Mouse (Mus musculus): ENCODE measurements at regions not wholly inside any gene's neighbourhood (a gene's known extent, or its start where the extent isn't known, plus 50 kb on each side); places are given as distances from the start of the nearest gene placed in this dataset.

DNA sequence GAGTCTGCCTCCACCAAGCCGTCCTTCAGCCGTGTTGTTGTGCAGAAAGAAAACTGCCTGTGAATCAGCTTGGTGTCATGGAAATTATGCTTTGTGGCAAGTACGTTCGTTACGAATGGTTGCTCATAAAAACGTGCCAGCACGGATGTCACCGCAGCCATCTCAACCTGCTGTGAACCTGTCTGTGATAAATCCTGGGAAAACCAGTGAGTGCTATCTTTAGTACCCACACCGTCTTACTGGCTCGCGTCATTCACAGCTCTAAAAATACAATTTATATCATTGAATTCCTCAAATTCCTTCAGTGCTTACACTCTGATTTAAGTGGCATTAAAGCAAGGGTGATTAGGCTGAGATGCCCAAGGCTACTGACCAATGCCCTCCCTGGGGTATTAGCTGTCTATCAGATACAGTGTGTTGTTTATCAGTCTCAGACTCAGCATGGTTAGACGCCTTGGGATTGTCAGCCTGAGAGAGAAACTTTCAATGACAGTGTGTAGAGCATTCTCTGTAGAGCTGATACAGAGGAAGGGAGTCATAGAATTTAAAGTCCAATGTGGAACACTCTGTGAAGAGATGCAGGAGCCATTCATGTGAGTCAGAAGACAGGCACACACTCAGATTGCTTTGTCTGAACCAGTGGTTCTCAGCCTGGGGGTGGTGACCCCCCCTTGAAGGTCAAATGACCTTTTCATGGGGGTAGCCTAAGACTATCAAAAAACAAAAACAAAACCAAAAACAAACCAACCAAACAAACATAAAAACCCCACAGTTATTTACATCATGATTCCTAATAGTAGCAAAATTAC, 96.2 kb upstream of the Myocd start:
- H3K4me2 ChIP-seq (ENCODE audit: low read length), result no peak overlapping the region
- no peak overlapping the region for H3K9ac ChIP-seq (ENCODE audit: low read length)
- H3K4me1 ChIP-seq (replicated peaks; ENCODE audit: control insufficient read depth, insufficient read depth, low read length), result peaks cover 3% of the 10 kb centered on the region; the same call in 1 of the 2 replicates
- H3K27ac ChIP-seq (ENCODE audit: low read depth), result no peak overlapping the region
- H3K4me3 ChIP-seq (ENCODE audit: low read depth, low read length), result no peak overlapping the region
- DNase-seq (ENCODE audit: low spot score), result no peak
- no peak for ATAC-seq (replicated peaks; ENCODE audit: low FRiP score, low TSS enrichment, low read depth)
- 0 out of 2 replicates have a peak, but pooled peaks cover 4% of the 10 kb centered on the region for H3K9me3 ChIP-seq (ENCODE audit: control insufficient read depth, low read length)
- H3K36me3 ChIP-seq (ENCODE audit: control insufficient read depth, insufficient read depth, low read length), result no peaks in the 10 kb centered on the region
- H3K27me3 ChIP-seq (replicated peaks; ENCODE audit: control insufficient read depth, insufficient read depth, low read length), result no peaks in the 10 kb centered on the region
- WGBS, result 61% methylated on average over 12 of the region's 12 CpGs

DNA sequence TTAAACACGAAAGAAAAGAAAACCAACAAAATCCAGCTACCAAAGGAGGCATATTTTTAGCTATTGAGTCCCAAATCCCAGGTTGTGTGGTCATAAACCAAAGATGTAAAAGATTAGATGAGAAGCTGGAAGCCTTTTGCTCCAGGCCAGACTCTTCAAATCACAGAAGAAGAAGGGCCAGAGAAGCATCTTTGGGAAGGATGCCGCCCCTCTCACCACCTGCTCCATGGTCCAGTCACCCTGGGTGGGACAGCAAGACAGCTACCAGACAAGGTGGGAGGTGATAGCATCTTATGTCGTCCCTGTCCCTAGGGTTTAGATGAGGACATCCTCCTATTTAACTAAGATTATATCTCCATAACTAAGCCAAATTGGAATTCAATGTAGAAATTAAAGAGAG, 95.1 kb upstream of the Myocd start:
- H3K27ac ChIP-seq (ENCODE audit: low read depth), result no peak overlapping the region
- ATAC-seq (replicated peaks; ENCODE audit: low FRiP score, low TSS enrichment, low read depth) (no peak), DNase-seq (ENCODE audit: low spot score) (no peak)
- H3K9me3 ChIP-seq (ENCODE audit: control insufficient read depth, low read length), result no peaks in the 10 kb centered on the region
- no peaks in the 10 kb centered on the region for H3K27me3 ChIP-seq (replicated peaks; ENCODE audit: control insufficient read depth, insufficient read depth, low read length)
- H3K36me3 ChIP-seq (ENCODE audit: control insufficient read depth, insufficient read depth, low read length), result no peaks in the 10 kb centered on the region
- 84% methylated on average over 3 of the region's 3 CpGs for WGBS
- H3K9ac ChIP-seq (ENCODE audit: low read length), result no peak overlapping the region
- peaks cover 3% of the 10 kb centered on the region; the same call in 1 of the 2 replicates for H3K4me1 ChIP-seq (replicated peaks; ENCODE audit: control insufficient read depth, insufficient read depth, low read length)
- no peak overlapping the region for H3K4me2 ChIP-seq (ENCODE audit: low read length)
- no peak overlapping the region for H3K4me3 ChIP-seq (ENCODE audit: low read depth, low read length)

DNA sequence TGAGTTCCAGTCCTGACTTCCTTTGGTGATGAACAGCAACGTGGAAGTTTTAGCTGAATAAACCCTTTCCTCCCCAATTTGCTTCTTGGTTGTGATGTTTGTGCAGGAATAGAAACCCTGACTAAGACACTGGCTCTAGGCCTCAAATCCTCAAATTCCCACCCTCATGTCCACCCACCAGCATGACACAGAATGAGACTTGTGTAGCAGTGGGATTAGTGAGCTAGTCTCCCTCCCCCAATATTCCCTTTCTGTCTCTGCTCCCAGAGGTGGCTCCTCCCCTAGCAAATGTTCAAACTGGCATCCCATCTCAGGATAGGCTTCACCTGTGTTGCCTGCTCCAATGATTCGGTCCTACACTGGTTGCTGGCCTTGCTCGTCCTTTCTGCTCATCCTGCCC, 94.1 kb upstream of the Myocd start:
- ATAC-seq (replicated peaks; ENCODE audit: low FRiP score, low TSS enrichment, low read depth) (no peak), DNase-seq (ENCODE audit: low spot score) (no peak)
- H3K4me1 ChIP-seq (replicated peaks; ENCODE audit: control insufficient read depth, insufficient read depth, low read length), result peaks cover 3% of the 10 kb centered on the region; the same call in 1 of the 2 replicates
- no peaks in the 10 kb centered on the region for H3K36me3 ChIP-seq (ENCODE audit: control insufficient read depth, insufficient read depth, low read length)
- no peak overlapping the region for H3K4me2 ChIP-seq (ENCODE audit: low read length)
- no peak overlapping the region for H3K9ac ChIP-seq (ENCODE audit: low read length)
- no peaks in the 10 kb centered on the region for H3K27me3 ChIP-seq (replicated peaks; ENCODE audit: control insufficient read depth, insufficient read depth, low read length)
- no peak overlapping the region for H3K27ac ChIP-seq (ENCODE audit: low read depth)
- H3K9me3 ChIP-seq (ENCODE audit: control insufficient read depth, low read length), result no peaks in the 10 kb centered on the region
- H3K4me3 ChIP-seq (ENCODE audit: low read depth, low read length), result no peak overlapping the region
- 81% methylated on average over 3 of the region's 3 CpGs for WGBS

DNA sequence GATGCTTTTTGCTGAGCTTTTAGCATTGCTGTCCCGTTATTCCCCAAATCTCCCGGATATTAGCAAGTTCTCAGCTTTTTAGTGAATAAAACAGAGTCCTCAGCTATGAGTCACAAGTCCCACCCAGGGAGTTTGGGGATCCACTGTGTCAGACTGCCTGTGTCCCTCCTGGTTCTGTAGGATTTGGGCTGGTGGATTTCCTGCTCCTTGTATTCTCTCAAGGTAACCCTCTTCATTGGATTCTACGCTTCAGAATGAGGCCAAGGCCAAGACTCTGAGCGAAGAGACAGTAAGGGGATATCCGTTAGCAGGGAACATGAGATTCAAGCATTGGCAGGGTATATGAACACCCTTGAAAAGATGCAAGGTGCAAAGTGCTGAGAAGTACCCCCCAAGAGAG, 90.9 kb upstream of the Myocd start:
- Histone ChIP-seq H3K36me3 (ENCODE audit: control insufficient read depth, insufficient read depth, low read length) (no peaks in the 10 kb centered on the region), H3K27ac (ENCODE audit: low read depth) (no peak overlapping the region), H3K27me3 (replicated peaks; ENCODE audit: control insufficient read depth, insufficient read depth, low read length) (no peaks in the 10 kb centered on the region), H3K4me1 (replicated peaks; ENCODE audit: control insufficient read depth, insufficient read depth, low read length) (no peaks in the 10 kb centered on the region), H3K9me3 (ENCODE audit: control insufficient read depth, low read length) (no peaks in the 10 kb centered on the region), H3K4me2 (ENCODE audit: low read length) (no peak overlapping the region), H3K4me3 (ENCODE audit: low read depth, low read length) (no peak overlapping the region), H3K9ac (ENCODE audit: low read length) (no peak overlapping the region)
- 92% methylated on average over 5 of the region's 5 CpGs for WGBS
- no peak for ATAC-seq (replicated peaks; ENCODE audit: low FRiP score, low TSS enrichment, low read depth)
- no peak for DNase-seq (ENCODE audit: low spot score)

DNA sequence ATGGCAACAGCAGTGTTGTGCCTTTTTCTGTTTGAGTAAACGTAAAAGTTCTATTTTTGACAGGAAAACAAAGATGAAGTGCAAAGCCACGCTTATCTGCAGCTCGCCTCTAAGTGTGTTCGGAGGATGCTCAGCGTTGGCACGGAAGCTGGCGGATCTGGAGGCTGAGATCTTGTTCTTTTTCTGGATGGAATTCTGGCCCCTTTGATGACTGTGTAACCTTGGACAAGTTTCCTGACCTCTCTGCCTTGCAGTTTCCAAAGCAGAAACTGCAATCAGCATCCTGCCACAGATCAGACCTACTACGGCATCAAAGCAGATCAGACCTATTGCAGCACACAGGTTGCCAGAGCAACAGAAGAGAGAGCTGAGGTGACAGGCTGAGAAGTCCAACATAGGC, 89.1 kb upstream of the Myocd start:
- no peaks in the 10 kb centered on the region for H3K4me1 ChIP-seq (replicated peaks; ENCODE audit: control insufficient read depth, insufficient read depth, low read length)
- H3K4me2 ChIP-seq (ENCODE audit: low read length), result no peak overlapping the region
- no peak overlapping the region for H3K9ac ChIP-seq (ENCODE audit: low read length)
- H3K27ac ChIP-seq (ENCODE audit: low read depth), result no peak overlapping the region
- no peaks in the 10 kb centered on the region for H3K27me3 ChIP-seq (replicated peaks; ENCODE audit: control insufficient read depth, insufficient read depth, low read length)
- no peak overlapping the region for H3K4me3 ChIP-seq (ENCODE audit: low read depth, low read length)
- DNase-seq (ENCODE audit: low spot score) (no peak), ATAC-seq (replicated peaks; ENCODE audit: low FRiP score, low TSS enrichment, low read depth) (no peak)
- no peaks in the 10 kb centered on the region for H3K36me3 ChIP-seq (ENCODE audit: control insufficient read depth, insufficient read depth, low read length)
- H3K9me3 ChIP-seq (ENCODE audit: control insufficient read depth, low read length), result no peaks in the 10 kb centered on the region
- 75% methylated on average over 8 of the region's 8 CpGs for WGBS

DNA sequence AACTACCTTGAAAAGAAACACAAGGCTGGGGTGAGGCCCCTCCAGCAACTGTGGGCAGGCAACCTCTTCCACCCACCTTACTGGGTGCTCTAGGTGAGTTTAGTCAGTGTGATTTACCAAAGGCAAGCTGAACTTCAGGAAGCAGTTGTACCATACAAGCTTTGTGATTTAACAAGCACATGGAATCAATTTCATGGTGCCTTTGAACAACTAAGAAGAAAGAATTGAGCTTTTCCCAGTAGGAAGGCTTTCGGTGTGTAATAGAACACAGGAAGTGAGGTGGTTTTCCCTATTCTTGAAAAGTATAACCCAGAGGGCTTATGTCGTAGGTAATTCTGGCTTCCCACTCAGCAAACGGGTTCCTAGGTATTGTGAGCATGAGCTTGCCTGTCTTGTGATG, 82.7 kb upstream of the Myocd start:
- ATAC-seq (replicated peaks; ENCODE audit: low FRiP score, low TSS enrichment, low read depth) (no peak), DNase-seq (ENCODE audit: low spot score) (no peak)
- Histone ChIP-seq H3K36me3 (ENCODE audit: control insufficient read depth, insufficient read depth, low read length) (no peaks in the 10 kb centered on the region), H3K27ac (ENCODE audit: low read depth) (no peak overlapping the region), H3K4me2 (ENCODE audit: low read length) (no peak overlapping the region), H3K4me3 (ENCODE audit: low read depth, low read length) (no peak overlapping the region), H3K4me1 (replicated peaks; ENCODE audit: control insufficient read depth, insufficient read depth, low read length) (no peaks in the 10 kb centered on the region), H3K9ac (ENCODE audit: low read length) (no peak overlapping the region), H3K9me3 (ENCODE audit: control insufficient read depth, low read length) (no peaks in the 10 kb centered on the region), H3K27me3 (replicated peaks; ENCODE audit: control insufficient read depth, insufficient read depth, low read length) (no peaks in the 10 kb centered on the region)
- WGBS, result 81% methylated on average over 3 of the region's 3 CpGs

DNA sequence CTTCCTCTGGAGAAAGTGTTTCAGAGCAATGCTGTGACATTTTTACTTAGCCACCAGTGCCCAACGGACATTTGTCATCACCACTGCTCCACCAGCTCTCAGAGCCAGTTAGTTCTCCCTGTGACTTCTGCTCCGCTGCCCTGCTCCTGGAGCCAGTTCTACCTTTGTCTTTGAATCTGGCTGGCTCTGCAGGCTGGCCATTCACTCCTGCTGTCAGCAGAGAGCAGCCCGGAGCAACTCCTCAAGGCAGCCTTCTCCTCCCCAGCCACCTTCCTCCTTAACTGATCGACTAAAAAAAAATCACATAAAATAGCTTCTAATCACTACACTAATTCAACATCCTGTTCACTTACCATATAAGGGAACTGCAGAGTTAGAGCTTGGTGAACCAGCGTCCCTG, 79.2 kb upstream of the Myocd start:
- H3K36me3 ChIP-seq (ENCODE audit: control insufficient read depth, insufficient read depth, low read length), result no peaks in the 10 kb centered on the region
- H3K4me1 ChIP-seq (replicated peaks; ENCODE audit: control insufficient read depth, insufficient read depth, low read length), result no peaks in the 10 kb centered on the region
- 45% methylated on average over 5 of the region's 5 CpGs for WGBS
- ATAC-seq (replicated peaks; ENCODE audit: low FRiP score, low TSS enrichment, low read depth) (no peak), DNase-seq (ENCODE audit: low spot score) (no peak)
- H3K4me3 ChIP-seq (ENCODE audit: low read depth, low read length), result no peak overlapping the region
- no peak overlapping the region for H3K27ac ChIP-seq (ENCODE audit: low read depth)
- H3K9me3 ChIP-seq (ENCODE audit: control insufficient read depth, low read length), result no peaks in the 10 kb centered on the region
- H3K27me3 ChIP-seq (replicated peaks; ENCODE audit: control insufficient read depth, insufficient read depth, low read length), result no peaks in the 10 kb centered on the region
- no peak overlapping the region for H3K4me2 ChIP-seq (ENCODE audit: low read length)
- no peak overlapping the region for H3K9ac ChIP-seq (ENCODE audit: low read length)

DNA sequence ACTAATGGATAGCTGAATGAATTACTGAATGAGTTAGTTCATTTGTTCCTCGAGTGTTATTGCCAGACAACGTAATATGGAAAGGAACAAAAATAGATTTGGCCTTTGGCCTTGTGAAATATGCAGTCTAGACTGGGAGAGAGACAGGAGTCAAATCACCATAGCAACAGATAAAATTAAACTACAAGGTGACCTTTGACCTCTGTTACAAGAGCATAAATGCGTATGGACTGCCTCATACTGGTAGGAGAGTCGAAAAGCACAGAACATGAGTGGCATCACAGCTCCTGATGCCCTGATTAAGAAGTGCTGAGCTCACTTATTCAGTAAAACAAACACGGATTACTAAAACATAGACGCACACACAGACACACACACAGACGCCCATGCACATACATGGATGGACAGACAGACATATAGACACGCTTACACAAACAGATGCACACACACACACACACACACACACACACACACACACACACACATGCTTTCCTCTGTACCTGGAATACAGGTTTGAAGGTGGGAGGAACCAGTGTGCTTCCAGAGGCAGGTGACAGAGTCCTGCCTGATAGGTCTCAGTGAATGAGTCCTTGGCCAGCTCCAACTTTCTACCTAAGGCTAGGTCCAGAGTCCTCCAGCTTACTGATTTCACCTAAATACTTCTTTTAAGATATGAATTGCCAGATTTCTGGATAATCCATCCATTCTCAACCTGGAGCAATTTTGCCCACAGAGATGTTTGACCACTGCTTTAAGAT, 72.1 kb upstream of the Myocd start:
- H3K9me3 ChIP-seq (ENCODE audit: control insufficient read depth, low read length), result no peaks in the 10 kb centered on the region
- H3K4me2 ChIP-seq (ENCODE audit: low read length), result no peak overlapping the region
- WGBS, result 64% methylated on average over 8 of the region's 8 CpGs
- H3K4me3 ChIP-seq (ENCODE audit: low read depth, low read length), result no peak overlapping the region
- H3K9ac ChIP-seq (ENCODE audit: low read length), result no peak overlapping the region
- ATAC-seq (replicated peaks; ENCODE audit: low FRiP score, low TSS enrichment, low read depth) (no peak), DNase-seq (ENCODE audit: low spot score) (no peak)
- no peaks in the 10 kb centered on the region for H3K4me1 ChIP-seq (replicated peaks; ENCODE audit: control insufficient read depth, insufficient read depth, low read length)
- no peaks in the 10 kb centered on the region for H3K27me3 ChIP-seq (replicated peaks; ENCODE audit: control insufficient read depth, insufficient read depth, low read length)
- no peak overlapping the region for H3K27ac ChIP-seq (ENCODE audit: low read depth)
- no peaks in the 10 kb centered on the region for H3K36me3 ChIP-seq (ENCODE audit: control insufficient read depth, insufficient read depth, low read length)

Measured in intestine, embryonic 14.5 days (tissue).